Mouse (Mus musculus) cerebellum, adult 2 months (tissue): ENCODE measurements around the gene Fam155a.

ENCODE experiments used
- CTCF ChIP-seq: fragments of 200-500 bp; IDR thresholded peaks from 2 replicates; pipeline ENCODE4 v1.5.1; 2011; ENCODE audit warnings: low read depth, mild to moderate bottlenecking, control low read depth, low read length, moderate library complexity, borderline replicate concordance; ENCODE audit not compliant: insufficient read depth
- POLR2A ChIP-seq: fragments of 200-500 bp; IDR thresholded peaks from 2 replicates; pipeline ENCODE4 v1.6.1; 2011; ENCODE audit warnings: low read length, control low read depth, borderline replicate concordance; ENCODE audit not compliant: insufficient read depth

DNA sequence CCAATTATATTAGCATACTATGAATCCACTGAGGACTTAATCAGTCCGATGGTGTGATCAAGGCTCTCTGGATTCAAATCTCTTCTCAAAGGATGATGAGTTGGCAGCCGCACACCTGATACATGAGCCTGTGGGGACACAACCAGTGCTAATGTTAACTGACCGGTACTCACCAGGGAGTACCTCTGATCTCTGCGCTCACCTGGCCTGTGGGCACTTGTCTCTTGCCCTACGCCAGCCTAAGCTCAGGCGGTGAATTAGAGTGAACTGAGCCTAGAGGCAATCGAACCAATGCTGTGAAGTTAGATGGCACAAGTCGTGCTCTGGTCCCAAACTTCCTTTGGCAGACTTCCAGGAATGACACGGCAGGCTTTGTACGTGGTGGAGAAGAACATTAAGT lies 9.4 kb upstream of the Fam155a start:
- TF ChIP-seq POLR2A (no peak), CTCF (no peak)
